Mouse (Mus musculus): Measurements from ENCODE around the gene Gm10715.
"Not testable (repeated sequence)": the region's sequence is repeated elsewhere in the genome, so short reads cannot be mapped to it uniquely, and the experiment has no call there.

- TF ChIP-seq POLR2A (IDR thresholded peaks at IDR 0.05; ENCODE audit: low read depth, low read length); CTCF (conservative IDR thresholded peaks at IDR 0.05; ENCODE audit: insufficient read depth, insufficient read length, low read depth, low read length): not testable (repeated sequence)
These were observed 33.8 kb upstream of the Gm10715 start, which contains the start of gene Gm11168 for GRCm38 (mm10) chr9:3002794-3003396.
